Mouse (Mus musculus) megakaryocyte-erythroid progenitor cell, adult 5-6 weeks (primary cell): ENCODE measurements at regions not wholly inside any gene's neighbourhood (a gene's known extent, or its start where the extent isn't known, plus 50 kb on each side); places are given as distances from the start of the nearest gene placed in this dataset.

Experiments
- ATAC-seq: replicated peaks from 2 replicates; pipeline ENCODE4 v1.8.0; 2016; ENCODE audit warnings: mild to moderate bottlenecking, inconsistent platforms; ENCODE audit not compliant: severe bottlenecking, poor library complexity, low FRiP score, low TSS enrichment

GRCm38 (mm10) chr16:95647854-95648253 lies 54.0 kb upstream of the Ets2 start:
- ATAC-seq: peak; percentile 94

GRCm38 (mm10) chr16:95642784-95643590 lies 56.6 kb upstream of the Erg start:
- ATAC-seq: no peak

- ATAC-seq: no peak
Measured at GRCm38 (mm10) chr16:95640670-95641069, 54.3 kb upstream of the Erg start.

- no peak for ATAC-seq
Measured at GRCm38 (mm10) chr16:95639677-95640076, 53.3 kb upstream of the Erg start.

- ATAC-seq: no peak
Measured at GRCm38 (mm10) chr16:95637850-95638249, 51.5 kb upstream of the Erg start.

GRCm38 (mm10) chr16:95636615-95637014 lies 50.2 kb upstream of the Erg start:
- no peak for ATAC-seq
